Mouse (Mus musculus) spleen, adult 2 months (tissue): Measurements from ENCODE around the gene Fbxo33.

Source experiments
- CTCF ChIP-seq: fragments of 200-500 bp; IDR thresholded peaks from 2 replicates; pipeline ENCODE4 v1.5.1; 2011; ENCODE audit warnings: mild to moderate bottlenecking, inconsistent platforms; ENCODE audit not compliant: insufficient read depth, insufficient read length, insufficient replicate concordance; ENCODE audit errors: extremely low read depth
- POLR2A ChIP-seq: fragments of 200-500 bp; IDR thresholded peaks from 2 replicates; pipeline ENCODE4 v1.6.1; 2011; ENCODE audit warnings: low read depth, low read length, inconsistent platforms

- TF ChIP-seq POLR2A (no peak), CTCF (no peak)
These were observed 18.9 kb upstream of the Fbxo33 start for GRCm38 (mm10) chr12:59238434-59238833.
